Mouse (Mus musculus) ovary, postnatal 14 days (tissue): ENCODE measurements around the gene Chmp2a.

Source experiments
- DNase-seq: peaks from one replicate; pipeline ENCODE4 v3.0.0; 2022; ENCODE audit warnings: low spot score

Chmp2a gene

GRCm38 (mm10) chr7:13001584-13001983, 33.0 kb downstream of the Chmp2a start:
- DNase-seq = no peak

GRCm38 (mm10) chr7:12998851-12999250, 35.8 kb downstream of the Chmp2a start, which contains the start of gene Trim28:
Gene Trim28 (plus strand): TSS chr7:12999114.
- DNase-seq = no peak

- DNase-seq = no peak
These were observed 36.6 kb downstream of the Chmp2a start, which contains the start of gene Slc27a5 for GRCm38 (mm10) chr7:12998053-12998452. Gene Slc27a5 (minus strand): TSS chr7:12998192.

GRCm38 (mm10) chr7:12997230-12997629, 37.4 kb downstream of the Chmp2a start:
- no peak for DNase-seq

GRCm38 (mm10) chr7:12995862-12996261, 38.7 kb downstream of the Chmp2a start:
- no peak for DNase-seq

DNA sequence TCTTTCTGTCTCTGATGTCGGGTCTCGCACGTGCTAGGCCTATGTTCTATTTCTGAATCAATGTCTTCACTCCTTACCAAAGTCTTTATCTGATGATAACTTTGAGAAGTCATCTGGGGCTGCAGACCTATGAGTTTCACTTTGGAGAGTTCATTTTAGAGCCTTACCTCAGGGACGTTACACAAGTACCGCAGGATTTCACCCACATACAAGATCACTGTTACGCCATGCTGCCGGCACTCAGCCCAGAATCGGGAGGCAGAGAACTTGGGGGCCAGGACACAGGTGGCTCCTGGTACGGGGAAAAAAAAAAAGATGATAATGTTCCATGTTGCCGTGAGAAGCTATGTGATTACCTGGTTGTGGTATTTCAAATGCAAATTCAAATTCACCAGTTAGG, 41.5 kb downstream of the Chmp2a start:
- no peak for DNase-seq

DNA sequence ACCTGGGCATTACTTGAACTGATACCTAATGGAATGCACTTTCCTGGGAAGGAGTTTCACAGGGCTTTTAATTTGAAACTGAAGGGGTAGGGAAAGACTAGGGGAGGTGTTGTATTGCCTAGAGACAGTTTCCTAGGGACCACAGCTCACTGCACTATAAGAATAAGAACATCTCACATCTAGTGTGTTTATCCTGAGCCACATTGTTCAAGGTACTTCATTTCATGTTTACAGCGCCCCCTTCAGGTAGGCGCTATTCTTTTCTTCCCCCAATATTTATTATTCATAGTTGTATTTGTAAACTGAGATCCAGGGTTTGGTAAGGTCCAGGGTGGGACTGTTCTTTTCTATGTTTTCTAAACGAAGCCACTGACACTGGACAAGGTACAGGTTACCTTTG, 42.4 kb downstream of the Chmp2a start:
- no peak for DNase-seq

DNA sequence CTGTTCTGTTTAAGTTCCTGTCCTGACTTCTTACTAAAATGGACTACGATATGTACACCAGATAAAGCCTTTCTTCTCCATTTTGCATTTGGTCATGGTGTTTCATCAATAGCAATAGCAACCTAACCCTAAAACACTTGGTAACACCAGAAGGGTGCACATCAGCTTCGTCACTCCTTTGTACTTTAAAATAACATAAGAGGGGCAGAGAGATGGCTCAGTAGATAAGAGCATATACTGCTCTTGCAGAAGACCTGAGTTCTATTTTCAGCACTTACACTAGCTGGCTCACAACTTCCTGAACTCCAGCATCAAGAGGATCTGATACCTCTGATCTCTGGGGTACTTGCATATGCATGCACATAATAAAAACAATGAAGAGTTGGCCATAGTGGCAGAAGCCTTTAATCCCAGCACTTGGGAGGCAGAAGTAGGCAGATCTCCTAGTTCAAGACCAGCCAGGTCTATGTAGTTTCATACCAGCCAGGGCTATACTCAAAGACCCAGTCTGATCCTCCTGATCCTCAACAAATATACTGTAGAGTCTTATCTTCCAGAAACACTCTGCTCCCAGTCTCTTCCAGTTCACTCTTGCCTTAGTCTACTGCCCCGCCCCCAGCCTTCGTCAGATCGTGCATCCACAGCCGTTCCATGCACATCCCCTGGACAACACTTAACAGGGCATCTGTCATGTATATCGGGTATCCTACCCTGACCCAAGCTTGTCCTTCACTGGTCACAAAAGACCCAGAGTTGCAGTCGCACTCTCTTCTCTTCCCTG, 47.0 kb downstream of the Chmp2a start:
- DNase-seq = no peak

DNA sequence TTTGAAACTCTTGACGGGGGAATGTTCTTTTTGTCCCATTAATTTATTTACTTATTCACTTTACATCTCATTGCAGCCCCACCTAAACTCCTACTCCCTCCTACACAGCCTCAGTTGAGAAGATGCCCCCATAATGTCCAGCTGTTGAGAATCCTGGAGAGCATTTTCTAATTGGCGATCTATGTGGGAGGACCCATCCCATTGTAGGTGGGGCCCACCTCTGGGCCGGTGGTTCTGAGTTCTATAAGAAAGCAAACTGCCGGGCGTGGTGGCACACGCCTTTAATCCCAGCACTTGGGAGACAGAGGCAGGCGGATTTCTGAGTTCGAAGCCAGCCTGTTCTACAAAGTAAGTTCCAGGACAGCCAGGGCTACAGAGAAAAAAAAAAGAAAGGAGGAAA, 47.7 kb downstream of the Chmp2a start:
- DNase-seq = no peak

DNA sequence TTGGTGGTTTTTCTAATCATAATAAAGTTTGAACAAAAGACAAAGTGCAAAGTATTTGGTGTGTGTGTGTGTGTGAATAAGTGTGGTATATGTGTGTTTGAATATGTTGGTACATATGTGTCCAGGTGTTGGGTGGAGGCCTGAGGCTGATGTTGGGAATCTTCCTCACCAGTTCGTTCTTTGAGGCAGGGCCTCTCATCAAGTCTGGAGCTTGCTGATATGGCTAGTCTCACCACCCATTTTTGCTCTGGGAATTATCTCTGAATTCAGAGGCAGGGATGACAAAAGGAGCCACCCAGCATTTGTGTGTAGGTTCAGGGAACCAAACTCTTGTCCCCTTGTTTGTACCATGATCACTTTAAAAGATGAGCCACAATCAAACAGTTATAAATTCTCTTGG, 48.9 kb downstream of the Chmp2a start:
- DNase-seq = no peak
